Mouse (Mus musculus) cerebellum, adult 9-11 months (tissue): ENCODE results near the gene Mei1.

Source experiments
- DNase-seq: peaks from one replicate; pipeline ENCODE4 v3.0.0; 2022

The Mei1 gene

GRCm38 (mm10) chr15:82152435-82152834, 82.6 kb downstream of the Mei1 start:
- no peak for DNase-seq

GRCm38 (mm10) chr15:82156298-82156697, 86.5 kb downstream of the Mei1 start:
- DNase-seq = no peak

DNA sequence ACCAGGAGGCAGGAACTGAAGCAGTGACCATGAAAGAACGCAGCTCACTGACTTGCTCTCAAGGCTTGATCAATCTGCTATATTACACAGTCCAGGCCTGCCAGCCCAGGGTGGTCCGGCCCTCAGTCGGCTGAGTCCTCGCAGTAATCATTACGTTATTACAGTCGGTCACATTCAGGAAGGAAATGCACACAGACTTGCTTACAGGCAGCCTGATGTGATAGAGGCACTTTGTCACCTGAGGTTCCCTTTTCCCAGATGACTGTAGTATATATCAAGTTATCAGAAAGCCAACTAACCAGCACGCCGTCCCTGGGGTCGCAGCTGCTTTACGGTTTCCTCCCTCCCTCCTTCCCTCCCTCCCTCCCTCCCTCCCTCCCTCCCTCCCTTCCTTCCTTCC, 87.1 kb downstream of the Mei1 start:
- DNase-seq = no peak

DNA sequence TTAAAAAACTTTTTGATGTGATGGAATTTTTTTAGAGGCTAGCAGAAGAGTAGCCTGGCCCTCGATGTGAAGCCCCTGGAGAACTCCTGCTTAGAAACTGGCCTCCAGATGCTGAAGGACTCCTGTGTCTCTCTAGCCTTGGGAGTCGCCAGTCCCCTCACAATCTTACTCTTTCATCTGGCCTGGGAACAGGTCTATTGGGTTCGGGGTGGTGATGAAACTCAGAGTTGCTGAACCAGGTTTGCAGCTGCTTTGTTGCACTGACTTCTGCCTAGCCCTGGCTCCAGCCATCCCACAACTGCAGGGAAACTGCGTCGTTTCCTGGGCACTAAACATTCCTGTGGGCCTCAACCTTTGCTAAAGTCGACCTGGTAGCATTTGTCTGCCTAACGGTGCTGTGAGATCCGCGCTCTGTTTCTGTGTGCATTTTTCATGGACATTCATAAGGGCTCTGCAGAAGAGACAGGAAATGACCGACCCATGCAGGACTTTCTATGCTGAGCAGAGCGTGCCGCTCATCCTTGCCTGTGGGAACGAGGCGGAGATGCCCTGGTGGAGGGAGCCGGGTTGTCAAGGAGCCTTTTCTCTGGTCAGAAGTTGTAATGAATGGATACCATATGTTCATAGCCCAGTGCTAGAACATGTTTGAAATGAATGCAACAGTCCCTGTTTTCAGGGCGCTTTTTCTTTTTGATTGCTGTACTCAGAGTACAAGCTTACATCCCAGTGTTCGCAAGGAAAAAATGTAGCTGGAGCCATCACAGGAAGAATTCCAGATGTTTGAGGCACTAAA, 88.6 kb downstream of the Mei1 start:
- no peak for DNase-seq

DNA sequence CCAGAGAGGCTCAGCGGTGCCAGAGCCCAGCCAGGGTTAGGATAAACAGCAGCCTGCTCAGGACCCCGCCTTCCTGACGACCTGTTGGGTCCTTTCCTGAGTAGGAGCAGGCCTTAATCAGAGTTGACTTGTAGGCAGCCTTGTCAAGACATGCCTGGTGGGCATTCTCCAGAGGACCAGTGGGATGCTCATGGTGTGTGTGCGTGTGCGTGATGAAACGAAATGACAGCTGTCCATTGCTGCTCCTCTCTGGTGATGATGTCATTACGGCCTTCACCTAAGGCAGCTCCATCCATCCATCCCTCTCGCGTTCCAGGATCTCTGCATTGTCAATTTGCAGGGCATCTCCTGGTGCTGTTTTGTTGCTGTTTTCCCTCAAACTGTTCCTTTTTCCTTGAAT, 89.7 kb downstream of the Mei1 start:
- no peak for DNase-seq

- no peak for DNase-seq
These were observed 91.2 kb downstream of the Mei1 start for GRCm38 (mm10) chr15:82160731-82161640.

GRCm38 (mm10) chr15:82161965-82162600, 92.3 kb downstream of the Mei1 start:
- no peak for DNase-seq

GRCm38 (mm10) chr15:82163356-82164060, 93.7 kb downstream of the Mei1 start:
- DNase-seq = no peak

DNA sequence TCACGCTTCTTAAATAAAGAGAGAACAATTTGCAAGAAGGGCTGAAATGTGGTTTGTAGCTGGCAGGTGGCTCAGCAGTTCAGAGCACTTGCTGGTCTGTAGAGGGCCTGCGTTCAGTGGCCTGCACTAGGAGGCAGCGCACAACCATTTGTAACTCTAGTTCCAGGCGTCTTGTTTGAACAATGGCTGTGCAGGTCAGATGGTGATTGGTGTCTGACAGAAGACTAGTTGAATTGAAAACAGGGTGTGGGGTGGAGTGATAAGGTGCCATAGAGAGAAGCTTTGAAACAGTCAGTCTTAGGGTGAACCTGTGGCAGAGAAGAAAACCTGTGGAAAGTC, 94.2 kb downstream of the Mei1 start:
- DNase-seq = no peak

DNA sequence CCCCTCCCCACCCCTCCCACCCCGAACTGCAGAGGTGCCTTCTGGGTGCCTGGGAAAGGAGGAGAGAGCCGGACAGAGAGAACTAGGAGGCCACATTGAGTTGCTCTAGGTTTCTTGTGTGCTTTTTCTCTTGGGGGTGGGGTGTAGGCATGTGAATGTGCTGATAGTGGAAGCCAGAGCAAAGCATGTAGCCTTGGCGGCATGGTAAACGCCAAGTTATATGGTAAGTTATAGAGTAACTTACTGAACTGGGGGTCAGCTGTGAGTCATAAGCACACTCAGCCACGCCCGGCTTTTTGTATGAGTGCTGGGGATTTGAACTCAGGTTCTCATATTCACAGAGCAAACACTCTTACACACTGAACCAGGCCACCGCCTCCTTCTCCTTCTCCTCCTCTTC, 94.7 kb downstream of the Mei1 start:
- no peak for DNase-seq

DNA sequence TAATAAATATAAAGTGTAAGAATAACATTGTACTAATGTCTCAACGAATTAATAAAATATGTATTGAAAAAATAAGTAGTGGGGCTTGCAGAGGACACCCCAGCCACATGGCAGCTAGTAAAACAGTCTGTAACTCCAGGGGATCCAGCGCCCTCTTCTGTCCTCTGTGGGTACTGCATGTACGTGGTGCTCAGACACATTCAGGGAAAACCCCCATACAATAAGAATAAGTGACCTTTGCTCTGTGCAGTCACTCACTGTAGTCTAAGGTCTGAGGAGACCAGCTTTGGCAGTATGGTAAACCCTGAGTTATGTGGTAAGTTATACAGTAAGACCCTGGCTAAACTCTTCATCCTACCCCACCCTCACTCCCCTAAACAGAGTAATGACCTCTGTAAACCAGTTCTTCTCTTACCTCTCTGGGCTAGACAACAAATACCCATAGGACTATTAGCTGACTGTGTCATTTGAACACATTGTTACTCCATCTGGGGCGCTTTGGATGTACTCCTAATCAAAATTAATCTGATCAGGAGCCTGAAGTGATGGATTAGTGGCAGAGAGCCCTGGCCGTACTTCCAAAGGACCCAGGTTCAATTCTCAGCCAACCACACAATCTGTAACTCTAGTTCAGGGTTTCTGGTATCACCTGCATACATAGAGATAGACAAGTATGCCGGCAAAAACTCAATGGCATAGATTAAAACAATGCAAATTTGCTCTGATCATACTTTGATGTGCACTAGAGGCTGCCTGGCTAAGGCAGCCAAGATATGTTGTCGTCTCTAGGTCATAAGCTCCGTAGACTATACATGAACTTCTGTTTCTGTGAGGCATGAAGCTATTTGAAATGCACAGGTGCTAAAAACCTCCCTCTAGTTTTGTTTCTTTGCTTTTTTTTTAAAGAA, 95.8 kb downstream of the Mei1 start:
- DNase-seq = peak; percentile 79

GRCm38 (mm10) chr15:82166240-82167100, 96.7 kb downstream of the Mei1 start:
- no peak for DNase-seq

DNA sequence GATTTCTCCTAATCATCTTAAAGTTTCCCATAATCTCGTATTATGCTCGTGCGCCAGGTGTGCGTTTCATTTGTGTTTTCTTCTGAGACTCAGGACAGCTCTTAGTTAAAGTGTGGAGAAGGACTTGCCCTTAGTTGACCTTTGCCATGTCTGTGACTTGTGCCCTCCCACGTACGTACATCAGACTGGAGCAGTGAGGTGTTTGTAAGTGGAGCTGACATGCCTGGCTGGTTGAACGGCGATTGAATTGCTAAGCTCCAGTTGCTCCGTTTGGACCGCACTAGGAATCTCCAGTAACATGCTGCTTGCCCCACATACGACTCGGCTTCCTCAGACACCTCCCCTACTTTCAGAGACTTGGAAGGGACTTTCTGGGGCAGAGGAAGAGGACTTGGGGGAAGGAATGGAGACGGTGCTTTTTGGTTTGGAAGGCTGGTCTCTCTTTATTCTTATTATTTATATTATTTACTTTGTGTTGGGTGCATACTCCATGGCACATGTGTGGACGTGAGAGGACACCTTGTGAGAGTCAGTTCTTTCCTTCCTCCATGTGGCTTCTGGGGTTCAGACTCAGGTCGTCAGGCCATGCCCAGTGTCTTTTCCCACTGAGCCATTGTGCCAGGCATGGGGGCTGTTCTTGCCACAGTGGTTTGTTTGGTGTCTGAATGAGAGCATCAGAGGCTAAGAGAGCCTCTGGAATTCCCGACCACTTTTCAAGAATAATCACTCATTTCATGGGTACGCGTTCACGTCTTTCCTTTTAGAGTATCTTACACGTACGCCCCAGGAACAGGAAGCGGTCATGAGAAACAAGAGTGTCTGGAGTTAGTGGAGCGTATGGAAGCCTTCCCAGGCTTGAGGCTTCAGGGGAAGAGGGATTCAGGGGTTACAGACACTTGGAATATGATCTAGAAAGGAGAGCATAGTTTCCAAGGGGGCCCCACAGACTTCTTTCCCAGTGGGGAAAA, 97.7 kb downstream of the Mei1 start:
- DNase-seq = no peak

DNA sequence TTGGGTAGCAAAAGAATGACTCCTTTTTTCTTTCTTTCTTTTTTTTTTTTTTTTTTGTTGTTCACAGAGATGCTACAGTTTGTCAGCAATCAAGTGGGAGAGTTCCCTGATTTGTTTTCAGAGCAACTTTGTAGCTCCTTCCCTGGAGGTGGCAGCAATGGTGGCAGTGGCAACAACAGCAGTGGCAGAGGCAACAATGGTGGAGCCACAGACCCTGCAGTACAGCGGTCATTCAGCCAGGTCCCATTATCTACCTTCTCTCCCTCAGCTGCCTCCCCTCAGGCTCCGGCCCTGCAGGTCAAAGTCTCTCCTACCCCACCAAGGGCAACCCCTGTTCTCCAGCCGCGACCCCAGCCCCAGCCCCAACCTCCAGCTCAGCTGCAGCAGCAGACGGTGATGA, 99.9 kb downstream of the Mei1 start:
- no peak for DNase-seq

DNA sequence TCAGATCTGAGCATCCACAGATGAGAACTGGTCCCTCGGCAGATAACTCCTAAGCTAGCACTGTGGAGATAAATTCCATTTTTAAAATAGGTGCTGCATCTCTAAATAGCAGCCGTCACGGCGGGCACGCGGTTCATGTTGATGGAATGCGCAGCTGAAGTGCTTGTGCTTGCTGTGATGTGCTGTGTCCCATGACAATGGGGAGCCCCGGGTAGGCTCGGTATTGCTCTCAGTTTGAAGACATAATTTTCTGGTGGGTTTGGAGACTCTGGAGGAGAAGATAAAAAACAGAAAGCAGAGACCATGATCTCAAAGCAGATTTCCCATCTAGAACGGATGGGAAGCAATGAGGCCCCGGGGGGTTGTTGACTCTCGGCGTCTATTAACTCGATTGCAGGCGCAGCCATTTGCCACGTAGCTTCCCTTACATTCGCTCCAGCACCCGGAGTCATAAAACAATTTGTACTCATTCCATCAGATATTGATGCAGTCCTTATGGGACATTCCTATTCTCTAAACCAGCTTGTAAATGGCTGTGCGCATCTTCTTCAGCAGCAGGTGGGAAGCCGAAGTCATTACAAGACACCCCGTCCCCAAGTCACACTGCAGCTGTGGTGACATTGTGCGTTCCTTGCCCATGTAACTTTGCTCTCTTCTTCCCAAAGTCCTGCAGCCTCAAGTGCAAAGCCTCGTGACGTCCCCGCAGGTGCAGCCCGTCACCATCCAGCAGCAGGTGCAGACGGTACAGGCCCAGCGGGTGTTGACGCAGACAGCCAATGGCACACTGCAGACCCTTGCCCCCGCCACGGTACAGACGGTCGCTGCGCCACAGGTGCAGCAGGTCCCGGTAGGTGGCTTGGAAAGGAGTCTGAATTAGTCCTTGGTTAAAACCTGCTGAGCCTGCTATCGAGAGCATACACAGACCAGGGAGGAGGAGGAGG, 100.9 kb downstream of the Mei1 start:
- DNase-seq = peak; percentile 76

GRCm38 (mm10) chr15:82172648-82173047, 102.9 kb downstream of the Mei1 start:
- DNase-seq = peak; percentile 80

- DNase-seq = no peak
These were observed 105.3 kb downstream of the Mei1 start for GRCm38 (mm10) chr15:82175091-82175490.
